Mouse (Mus musculus): Measurements from ENCODE around the gene Phactr1.

- no peak for TF ChIP-seq CTCF (IDR thresholded peaks at IDR 0.05; ENCODE audit: borderline replicate concordance, insufficient read depth, low read depth, low read length)
- TF ChIP-seq POLR2A (IDR thresholded peaks at IDR 0.05; ENCODE audit: borderline replicate concordance, insufficient read depth, low read length) = no peak
Measured at GRCm38 (mm10) chr13:43070496-43070895, 390.1 kb downstream of the Phactr1 start.

Measured in cerebellum, adult 2 months (tissue).